Mouse (Mus musculus) urinary bladder, adult 18-20 months (tissue): ENCODE measurements around the gene Rspry1.

Experiments used
- DNase-seq, 2 experiments: peaks; one replicate each; pipeline ENCODE4 v3.0.0; 2022; ENCODE audit warnings: low spot score in 2 of 2, mixed read lengths in 2 of 2

Rspry1 gene

DNA sequence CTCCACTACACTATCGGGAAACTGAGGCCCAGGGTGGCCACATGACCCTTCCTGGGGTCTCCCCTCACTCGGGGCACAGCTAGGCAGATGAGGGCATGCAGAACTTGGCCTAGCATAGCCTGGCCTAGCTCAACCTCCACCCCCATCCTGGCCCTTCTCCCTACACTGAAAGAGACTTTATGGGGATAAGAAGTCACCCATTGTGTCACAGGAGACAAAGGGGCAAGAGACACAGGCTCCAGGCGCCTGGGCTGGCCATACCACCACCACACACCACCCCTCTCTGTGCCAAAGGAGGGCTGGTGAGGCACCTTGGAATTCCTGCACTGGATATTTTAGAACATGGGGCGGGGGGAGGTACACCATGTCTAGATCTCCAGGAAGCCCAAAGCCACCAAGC lies 82.5 kb downstream of the Rspry1 start:
- DNase-seq: no peak

GRCm38 (mm10) chr8:94685953-94686352 lies 84.2 kb downstream of the Rspry1 start:
- peak in 1 of 2 experiments; percentile 66 for DNase-seq

DNA sequence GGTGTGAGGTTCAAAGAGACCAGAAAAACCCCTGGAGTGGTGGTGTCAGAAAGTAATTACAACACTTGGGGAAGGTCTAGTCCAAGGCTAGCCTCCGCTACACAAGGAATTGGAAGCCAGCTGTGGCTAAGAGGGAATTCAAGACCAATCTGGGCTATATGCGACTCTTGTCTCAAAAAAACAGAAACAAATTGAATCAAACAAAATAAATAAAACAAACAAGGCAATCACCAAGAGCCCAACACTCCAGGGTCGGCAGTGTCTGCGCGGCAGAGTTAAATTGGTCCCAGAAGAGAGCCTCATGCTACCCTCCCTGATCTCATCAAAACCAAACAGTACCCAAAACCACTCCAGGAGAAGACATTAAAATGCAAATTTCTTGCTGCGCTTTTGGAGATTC lies 93.0 kb downstream of the Rspry1 start:
- no peak for DNase-seq

- no peak for DNase-seq
Measured at GRCm38 (mm10) chr8:94695341-94695993, 93.7 kb downstream of the Rspry1 start.

DNA sequence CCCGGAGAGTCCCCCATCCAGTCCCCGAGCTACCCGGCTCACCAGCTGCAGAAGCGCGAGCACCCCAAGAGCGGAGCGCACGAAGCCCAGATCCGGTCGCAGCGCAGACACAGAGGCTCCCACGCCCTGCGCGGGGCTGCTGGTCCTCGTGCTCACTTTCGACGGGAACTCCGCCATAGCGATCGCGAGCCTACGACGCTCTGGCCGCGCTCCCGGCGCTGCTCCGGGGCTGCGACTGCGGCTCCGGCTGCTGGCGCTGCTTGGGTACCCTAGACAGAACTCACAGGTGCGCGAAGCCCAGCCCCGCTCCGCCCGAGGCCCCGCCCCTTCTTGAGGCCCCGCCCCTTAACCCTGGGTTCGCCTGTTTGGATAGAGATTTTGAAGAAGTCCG lies 94.3 kb downstream of the Rspry1 start, which contains the start of gene Pllp:
Gene Pllp (minus strand): TSS at position 285 of the 391 bp plus-strand sequence.
- DNase-seq: peak in 1 of 2 experiments; percentile 57

- no peak for DNase-seq
Measured at GRCm38 (mm10) chr8:94696566-94696965, 94.8 kb downstream of the Rspry1 start.

- no peak for DNase-seq
Measured at GRCm38 (mm10) chr8:94697956-94698355, 96.2 kb downstream of the Rspry1 start.

DNA sequence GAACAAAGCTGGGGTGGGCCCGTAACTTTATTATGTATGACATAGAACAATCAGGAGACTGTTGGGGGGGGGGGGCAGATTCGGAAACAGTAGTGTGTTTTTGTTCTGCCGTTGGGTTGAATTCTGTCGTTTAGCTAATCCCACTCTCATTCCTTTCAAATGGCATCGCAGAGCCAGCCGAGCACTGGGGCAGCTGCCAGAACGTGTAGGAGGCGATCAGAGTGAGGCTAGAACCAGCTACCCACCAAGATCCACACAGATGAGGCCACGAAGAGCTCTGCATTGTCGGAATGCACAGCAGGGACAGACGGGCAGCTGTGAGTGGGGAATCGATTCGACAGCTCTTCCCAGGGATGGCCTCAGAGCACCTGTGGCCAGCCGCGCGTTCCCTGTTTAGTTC lies 97.6 kb downstream of the Rspry1 start:
- DNase-seq: no peak

GRCm38 (mm10) chr8:94700421-94700935 lies 98.7 kb downstream of the Rspry1 start:
- no peak for DNase-seq

GRCm38 (mm10) chr8:94702156-94702555 lies 100.4 kb downstream of the Rspry1 start:
- DNase-seq: no peak

GRCm38 (mm10) chr8:94702844-94703813 lies 101.4 kb downstream of the Rspry1 start:
- peak; percentile 69 to 82 for DNase-seq

DNA sequence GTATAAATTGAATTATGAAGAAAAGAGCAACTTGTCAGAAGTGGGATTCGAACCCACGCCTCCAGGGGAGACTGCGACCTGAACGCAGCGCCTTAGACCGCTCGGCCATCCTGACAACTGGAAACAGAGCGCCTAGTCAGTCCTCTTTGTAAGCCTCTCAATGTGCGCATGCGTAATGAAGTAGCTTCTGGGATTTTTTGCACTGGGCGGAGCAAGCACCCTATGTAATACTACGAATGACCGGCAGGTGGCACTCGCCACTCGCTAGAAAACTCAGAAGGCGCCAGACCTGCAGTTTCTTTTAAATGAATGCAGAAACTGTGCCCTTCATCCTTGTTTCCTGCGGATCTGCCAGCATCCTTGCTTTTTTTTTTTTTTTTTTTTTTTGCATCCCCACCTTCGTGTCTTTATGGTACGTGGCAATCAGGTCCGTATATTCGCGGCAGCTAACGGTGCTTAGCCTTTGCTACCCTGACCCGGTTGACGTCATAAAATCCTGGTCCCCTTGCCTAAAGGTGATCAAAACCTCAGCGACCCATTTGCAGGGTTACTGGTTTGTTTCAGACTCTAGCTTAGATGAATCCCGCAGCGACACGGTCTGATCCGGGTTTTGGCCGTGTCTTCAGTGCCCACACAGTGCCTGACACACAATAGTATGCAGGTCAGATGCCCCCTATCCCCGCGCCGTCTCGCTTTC lies 102.4 kb downstream of the Rspry1 start:
- DNase-seq: peak; percentile 95 to 97

DNA sequence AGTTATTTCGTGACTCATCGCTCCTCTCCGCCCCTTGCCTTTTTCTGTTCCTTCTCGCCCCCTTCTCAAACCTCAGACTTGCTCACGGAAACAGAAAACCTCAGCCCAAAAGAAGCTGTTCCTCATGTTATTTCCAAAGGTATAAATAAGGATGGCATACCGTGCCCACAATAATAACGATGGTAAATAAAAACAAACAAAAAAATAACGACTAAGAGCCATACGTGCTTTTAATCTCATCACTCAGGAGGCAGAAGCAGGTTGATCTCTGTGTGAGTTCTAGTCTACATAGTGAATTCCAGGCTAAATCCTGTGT lies 102.9 kb downstream of the Rspry1 start:
- no peak for DNase-seq

DNA sequence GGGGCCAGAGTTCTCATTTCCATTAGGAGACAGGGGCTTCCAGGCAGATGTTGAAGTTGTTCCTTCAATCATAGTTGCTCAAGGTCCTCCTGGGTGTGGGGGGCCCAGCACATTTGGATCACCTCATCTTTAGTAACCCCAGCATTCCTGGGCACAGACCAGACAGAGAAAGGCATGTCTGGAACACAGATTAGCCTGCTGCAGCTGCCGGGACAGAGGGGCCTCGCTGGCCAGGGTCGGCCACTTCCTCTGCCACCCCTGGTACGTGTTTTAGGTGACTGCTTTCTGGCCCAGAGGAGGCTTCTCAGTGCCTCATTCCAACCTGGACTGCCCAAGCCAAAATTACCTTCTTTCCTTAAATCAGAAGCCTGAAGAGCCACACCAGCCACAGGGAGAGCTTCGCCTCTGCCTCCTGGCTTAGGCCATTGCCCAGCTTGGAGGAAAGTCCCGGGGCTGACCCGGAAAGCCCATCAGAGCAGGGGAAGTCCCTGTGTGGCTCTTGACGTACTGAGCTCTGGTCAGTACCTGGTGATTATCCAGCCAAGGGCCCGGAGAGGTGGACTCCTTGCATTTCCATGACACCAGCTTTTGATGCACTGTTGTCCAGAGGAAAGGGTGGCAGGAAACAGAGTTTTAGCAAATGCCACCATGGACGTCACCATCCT lies 104.0 kb downstream of the Rspry1 start:
- DNase-seq: no peak

GRCm38 (mm10) chr8:94706732-94707395 lies 105.1 kb downstream of the Rspry1 start:
- DNase-seq: no peak
